Mouse (Mus musculus): ENCODE results near the gene St5. TPM values are rescaled to one million over a fixed set of nuclear protein-coding genes. Genes with fewer than 3 reads are reported as not detected.

Gene St5
- total RNA-seq, 2 experiments from 2014 or later: 14.1 to 16.8 TPM

GRCm38 (mm10) chr7:109588145-109588544 is 115.3 kb downstream of the St5 start:
- intact Hi-C loops (cut with DNase I): no loop called here
- no peak for DNase-seq (ENCODE audit: low spot score in 2 of 2)

GRCm38 (mm10) chr7:109584467-109584866 is 118.9 kb downstream of the St5 start:
- DNase-seq (ENCODE audit: low spot score in 2 of 2): no peak
- intact Hi-C loops (cut with DNase I): no loop called here

GRCm38 (mm10) chr7:109580489-109580888 is 122.9 kb downstream of the St5 start:
- intact Hi-C loops (cut with DNase I): no loop called here
- DNase-seq (ENCODE audit: low spot score in 2 of 2): no peak

- no peak for DNase-seq (ENCODE audit: low spot score in 2 of 2)
- intact Hi-C loops (cut with DNase I): loop anchor here (5.0 kb wide), 1 partner anchor 38 kb away; no protein-coding TSS in a partner anchor
Observed at GRCm38 (mm10) chr7:109579585-109580307, 123.7 kb downstream of the St5 start.

GRCm38 (mm10) chr7:109578880-109579584 is 124.4 kb downstream of the St5 start:
- intact Hi-C loops (cut with DNase I): loop anchor here (5.0 kb wide), 1 partner anchor 38 kb away; no protein-coding TSS in a partner anchor
- DNase-seq (ENCODE audit: low spot score in 2 of 2): peak in 1 of 2 experiments; percentile 48

GRCm38 (mm10) chr7:109576321-109577314 is 126.8 kb downstream of the St5 start:
- peak; percentile 17 for DNase-seq (ENCODE audit: low spot score in 2 of 2)
- intact Hi-C loops (cut with DNase I): loop anchor here (5.0 kb wide), 1 partner anchor 41 kb away; no protein-coding TSS in a partner anchor

GRCm38 (mm10) chr7:109574166-109574565 is 129.2 kb downstream of the St5 start:
- DNase-seq (ENCODE audit: low spot score in 2 of 2): peak in 1 of 2 experiments; percentile 22
- intact Hi-C loops (cut with DNase I): no loop called here

- intact Hi-C loops (cut with DNase I): no loop called here
- no peak for DNase-seq (ENCODE audit: low spot score in 2 of 2)
Observed at GRCm38 (mm10) chr7:109568391-109568892, 135.0 kb downstream of the St5 start.

- intact Hi-C loops (cut with DNase I): no loop called here
- no peak for DNase-seq (ENCODE audit: low spot score in 2 of 2)
Observed at GRCm38 (mm10) chr7:109566841-109567768, 136.3 kb downstream of the St5 start.

GRCm38 (mm10) chr7:109566327-109566726 is 137.1 kb downstream of the St5 start:
- intact Hi-C loops (cut with DNase I): no loop called here
- no peak for DNase-seq (ENCODE audit: low spot score in 2 of 2)

GRCm38 (mm10) chr7:109563775-109564362 is 139.5 kb downstream of the St5 start:
- intact Hi-C loops (cut with DNase I): no loop called here
- no peak for DNase-seq (ENCODE audit: low spot score in 2 of 2)

GRCm38 (mm10) chr7:109562676-109563075 is 140.7 kb downstream of the St5 start:
- intact Hi-C loops (cut with DNase I): no loop called here
- DNase-seq (ENCODE audit: low spot score in 2 of 2): no peak

- DNase-seq (ENCODE audit: low spot score in 2 of 2): no peak
- intact Hi-C loops (cut with DNase I): no loop called here
Observed at GRCm38 (mm10) chr7:109562154-109562599, 141.2 kb downstream of the St5 start.

- DNase-seq (ENCODE audit: low spot score in 2 of 2): no peak
- intact Hi-C loops (cut with DNase I): no loop called here
Observed at GRCm38 (mm10) chr7:109561466-109562153, 141.8 kb downstream of the St5 start.

- no peak for DNase-seq (ENCODE audit: low spot score in 2 of 2)
- intact Hi-C loops (cut with DNase I): no loop called here
Observed at GRCm38 (mm10) chr7:109559536-109559935, 143.9 kb downstream of the St5 start.

GRCm38 (mm10) chr7:109546726-109547125 is 156.7 kb downstream of the St5 start:
- DNase-seq (ENCODE audit: low spot score in 2 of 2): no peak
- intact Hi-C loops (cut with DNase I): no loop called here

GRCm38 (mm10) chr7:109546186-109546585 is 157.2 kb downstream of the St5 start:
- intact Hi-C loops (cut with DNase I): no loop called here
- DNase-seq (ENCODE audit: low spot score in 2 of 2): no peak

All from left cerebral cortex, postnatal 14 days (tissue).